Mouse (Mus musculus) G1E-ER4 (cell line): ENCODE results near the gene S100a6. TPM values are rescaled to one million over a fixed set of nuclear protein-coding genes. Genes with fewer than 3 reads are reported as not detected.

Source experiments
- GATA1 ChIP-seq: IDR thresholded peaks from one replicate; pipeline ENCODE4 v1.8.0; 2012; ENCODE audit warnings: low read length, inconsistent platforms
- polyA plus RNA-seq: library from polyadenylated mRNA; stranded (reverse); fragments of >175 nt; gene quantifications from 2 replicates; pipeline ENCODE4 v1.2.3, GENCODE M21; 2012

S100a6 gene
- not detected in 2 replicates for polyA plus RNA-seq

GRCm38 (mm10) chr3:90612728-90613291, at the start of gene S100a6:
S100a6 (plus strand) TSS chr3:90612882.
- TF ChIP-seq GATA1: no peak

- no peak for TF ChIP-seq GATA1
Measured at GRCm38 (mm10) chr3:90574691-90575090, 38.0 kb upstream of the S100a6 start.

GRCm38 (mm10) chr3:90575320-90575719, 37.4 kb upstream of the S100a6 start:
- TF ChIP-seq GATA1: no peak

GRCm38 (mm10) chr3:90576351-90577001, 36.2 kb upstream of the S100a6 start:
- TF ChIP-seq GATA1: no peak

GRCm38 (mm10) chr3:90579433-90579832, 33.2 kb upstream of the S100a6 start:
- no peak for TF ChIP-seq GATA1

- no peak for TF ChIP-seq GATA1
Measured at GRCm38 (mm10) chr3:90581141-90581540, 31.5 kb upstream of the S100a6 start.

- TF ChIP-seq GATA1: no peak
Measured at GRCm38 (mm10) chr3:90582156-90582555, 30.5 kb upstream of the S100a6 start.

- TF ChIP-seq GATA1: no peak
Measured at GRCm38 (mm10) chr3:90582556-90582955, 30.1 kb upstream of the S100a6 start.

- TF ChIP-seq GATA1: no peak
Measured at GRCm38 (mm10) chr3:90583893-90584292, 28.8 kb upstream of the S100a6 start.

GRCm38 (mm10) chr3:90585595-90585994, 27.1 kb upstream of the S100a6 start:
- TF ChIP-seq GATA1: no peak

- TF ChIP-seq GATA1: no peak
Measured at GRCm38 (mm10) chr3:90586016-90586643, 26.6 kb upstream of the S100a6 start.

GRCm38 (mm10) chr3:90586906-90587305, 25.8 kb upstream of the S100a6 start:
- TF ChIP-seq GATA1: no peak

- TF ChIP-seq GATA1: no peak
Measured at GRCm38 (mm10) chr3:90587361-90588101, 25.2 kb upstream of the S100a6 start.

- TF ChIP-seq GATA1: no peak
Measured at GRCm38 (mm10) chr3:90589390-90589789, 23.3 kb upstream of the S100a6 start.

GRCm38 (mm10) chr3:90589947-90590346, 22.7 kb upstream of the S100a6 start, which contains the start of gene S100a2:
S100a2 (plus strand) TSS chr3:90590247.
- TF ChIP-seq GATA1: no peak

GRCm38 (mm10) chr3:90594466-90594865, 18.2 kb upstream of the S100a6 start:
- no peak for TF ChIP-seq GATA1

GRCm38 (mm10) chr3:90595556-90595955, 17.1 kb upstream of the S100a6 start:
- TF ChIP-seq GATA1: no peak
